Mouse (Mus musculus): ENCODE data around the gene Cd33. TPM values are rescaled to one million over a fixed set of nuclear protein-coding genes. Genes with fewer than 3 reads are reported as not detected.

Gene Cd33
- polyA plus RNA-seq (2016; fragmentation: Nextera tagmentation; extraction: Ambion mirVana) = 1.1 and 1.6 TPM in 2 replicates

DNA sequence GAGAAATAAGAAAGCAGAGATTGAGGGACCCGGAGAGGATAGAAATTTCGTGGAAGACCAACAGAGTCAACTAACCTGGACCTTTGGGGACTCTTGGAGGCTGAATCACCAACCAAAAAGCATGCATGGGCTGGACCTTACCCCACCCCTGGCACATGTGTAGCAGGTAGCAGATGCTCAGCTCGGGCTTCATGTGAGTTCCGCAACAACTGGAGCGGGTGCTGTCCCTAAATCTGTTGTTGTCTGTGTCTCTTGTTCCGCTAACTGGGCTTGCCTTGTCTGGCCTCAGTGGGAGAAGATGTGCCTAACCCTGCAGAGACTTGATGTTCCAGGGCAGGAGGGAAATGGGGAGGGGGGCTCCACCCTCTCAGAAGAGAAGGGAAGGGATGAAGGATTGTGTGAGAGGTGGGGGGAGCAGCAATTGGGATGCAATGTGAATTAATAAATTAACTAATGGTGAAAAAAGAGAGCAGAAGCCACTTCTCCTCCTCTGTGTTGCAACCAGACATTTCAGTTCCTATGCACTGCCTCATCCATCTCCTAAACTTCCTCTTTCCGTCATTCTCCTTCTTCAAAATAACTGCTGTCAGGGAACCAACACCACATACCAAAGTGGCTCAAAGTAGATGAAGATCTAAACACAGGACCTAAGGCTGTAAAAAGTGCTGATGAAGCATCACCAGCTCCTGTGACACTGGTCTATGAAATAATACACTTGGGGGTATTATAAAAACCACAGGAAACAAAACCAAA is at the start of gene Cd33:
Gene Cd33, minus strand, starts transcription at position 204 of the 753 bp plus-strand sequence.
- Histone ChIP-seq H3K27ac (no peak within 1 kb of the TSS), H3K4me1 (no peaks in the 10 kb centered on the region), H3K9me3 (no peaks in the 10 kb centered on the region), H3K9ac (no peak within 1 kb of the TSS), H3K4me2 (replicated peaks) (no peak within 1 kb of the TSS), H3K4me3 (no peak within 1 kb of the TSS), H3K27me3 (replicated peaks) (no peaks in the 10 kb centered on the region), H3K36me3 (no peaks in the 10 kb centered on the region)
- no peak for ATAC-seq (ENCODE audit: low FRiP score, low read depth)
- WGBS = 87% methylated on average over 7 of the region's 7 CpGs

DNA sequence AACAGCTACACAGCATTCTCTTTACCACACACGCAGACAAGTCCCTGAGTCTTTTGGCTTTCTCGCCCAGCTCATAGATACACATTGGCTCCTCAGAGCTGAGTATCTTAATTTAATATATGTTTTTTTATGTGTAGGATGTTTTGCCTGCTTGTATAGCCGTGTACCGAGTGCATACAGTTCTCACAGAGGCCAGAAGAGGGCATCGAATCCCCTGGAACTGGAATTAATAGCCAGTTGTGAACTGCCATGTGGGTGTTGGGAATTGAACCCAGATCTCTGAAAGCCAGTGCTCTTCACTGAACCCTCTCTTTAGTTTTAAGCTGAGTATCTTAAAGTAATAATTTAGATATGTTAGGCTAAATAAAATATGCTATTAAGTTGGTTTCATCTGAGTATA is 40.6 kb upstream of the Cd33 start:
- H3K27me3 ChIP-seq (replicated peaks) = no peaks in the 10 kb centered on the region
- no peaks in the 10 kb centered on the region for H3K9me3 ChIP-seq
- no peak overlapping the region for H3K9ac ChIP-seq
- no peak overlapping the region for H3K4me2 ChIP-seq (replicated peaks)
- H3K4me3 ChIP-seq = no peak overlapping the region
- ATAC-seq (ENCODE audit: low FRiP score, low read depth) = no peak
- no peak overlapping the region for H3K27ac ChIP-seq
- 92% methylated on average over 5 of the region's 5 CpGs for WGBS
- peaks cover 60% of the 10 kb centered on the region for H3K36me3 ChIP-seq
- peaks cover 16% of the 10 kb centered on the region for H3K4me1 ChIP-seq

DNA sequence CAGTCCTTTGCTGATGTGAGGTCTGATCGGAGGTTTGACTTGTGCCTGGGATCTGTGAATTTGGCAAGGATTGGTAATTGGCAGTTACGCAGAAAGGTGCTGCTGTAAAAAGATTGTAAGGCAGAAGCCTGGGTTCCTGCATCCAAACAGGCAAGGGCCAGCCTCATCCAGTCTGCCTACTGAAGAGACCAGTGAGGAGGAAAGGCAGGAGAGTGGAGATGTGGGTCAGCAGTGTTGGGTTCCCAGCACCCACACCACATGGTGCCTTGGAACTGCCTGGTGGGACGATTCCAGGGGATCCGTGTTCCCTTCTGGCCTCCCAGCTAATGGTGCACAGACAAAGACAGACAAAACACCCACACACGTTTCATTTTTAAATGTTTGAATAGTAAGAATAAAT is 36.3 kb upstream of the Cd33 start:
- H3K9ac ChIP-seq = peak overlapping the region; percentile 72
- H3K27me3 ChIP-seq (replicated peaks) = no peaks in the 10 kb centered on the region
- no peaks in the 10 kb centered on the region for H3K9me3 ChIP-seq
- no peak for ATAC-seq (ENCODE audit: low FRiP score, low read depth)
- peaks cover 16% of the 10 kb centered on the region for H3K4me1 ChIP-seq
- 68% methylated on average over 5 of the region's 5 CpGs for WGBS
- H3K4me2 ChIP-seq (replicated peaks) = peak overlapping the region; percentile 75
- H3K4me3 ChIP-seq = peak overlapping the region; percentile 61
- no peak overlapping the region for H3K27ac ChIP-seq
- peaks cover 18% of the 10 kb centered on the region for H3K36me3 ChIP-seq

DNA sequence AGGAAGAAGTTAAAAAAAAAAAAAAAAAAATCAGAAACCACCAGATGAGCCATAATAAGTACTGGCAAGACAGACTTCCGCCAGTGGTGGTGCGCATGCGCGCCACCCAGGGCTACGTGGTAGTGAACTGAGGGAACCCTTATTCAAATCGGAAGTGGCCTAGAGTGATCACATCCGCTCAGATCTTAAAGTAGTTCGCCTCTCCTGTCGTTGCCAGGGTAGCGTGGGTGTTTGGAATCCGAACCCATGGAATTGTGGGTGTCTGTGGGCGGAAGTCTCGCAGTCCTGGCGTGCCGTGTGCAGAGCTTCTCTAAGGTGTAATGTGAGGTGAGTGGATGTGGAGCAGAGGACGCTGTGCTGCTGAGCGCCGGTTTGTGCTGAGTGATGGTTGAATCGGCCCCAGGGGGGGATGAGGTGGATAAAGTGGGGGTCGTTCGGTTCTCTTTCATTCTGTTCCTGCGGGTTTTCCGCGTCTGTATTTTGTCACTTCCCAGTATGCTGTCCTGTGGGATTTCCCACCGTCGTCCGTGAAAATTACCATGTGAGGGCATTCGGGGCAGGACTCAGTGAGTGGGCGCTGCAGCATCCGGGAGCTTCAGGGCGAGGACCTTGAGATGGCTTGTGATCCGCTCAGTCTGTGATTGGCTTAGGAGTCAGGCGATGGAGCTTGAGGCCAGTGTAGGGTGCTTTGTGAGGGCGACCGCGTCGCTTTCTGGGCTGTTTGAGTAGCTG is 35.4 kb upstream of the Cd33 start, which contains the start of gene Zfp719:
Gene Zfp719, plus strand, starts transcription at position 171 of the 732 bp plus-strand sequence.
- H3K9me3 ChIP-seq = no peaks in the 10 kb centered on the region
- ATAC-seq (ENCODE audit: low FRiP score, low read depth) = peak; percentile 97

DNA sequence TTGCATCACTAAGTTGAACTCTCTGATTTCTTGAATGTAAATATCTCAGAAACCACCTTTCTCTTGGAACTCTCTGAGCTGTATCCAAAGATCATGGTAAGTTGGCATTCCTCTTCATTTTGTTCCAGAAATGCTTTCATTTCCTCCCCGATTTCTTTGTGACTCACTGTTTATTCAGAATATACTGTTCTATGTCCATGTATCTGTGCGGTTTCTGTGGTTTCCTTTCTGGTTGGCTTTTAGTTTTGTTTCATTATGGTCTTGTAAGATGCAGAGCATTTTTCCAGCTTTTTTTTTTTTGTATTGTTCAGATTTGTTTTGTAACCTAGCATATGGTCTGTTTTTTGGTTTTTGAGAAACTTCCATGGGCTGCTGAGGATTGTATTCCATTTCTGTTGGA is 27.0 kb upstream of the Cd33 start:
- Histone ChIP-seq H3K9ac (no peak overlapping the region), H3K36me3 (peaks cover 72% of the 10 kb centered on the region), H3K27me3 (replicated peaks) (no peaks in the 10 kb centered on the region), H3K4me1 (no peaks in the 10 kb centered on the region), H3K9me3 (no peaks in the 10 kb centered on the region), H3K4me3 (no peak overlapping the region), H3K4me2 (replicated peaks) (no peak overlapping the region), H3K27ac (no peak overlapping the region)
- ATAC-seq (ENCODE audit: low FRiP score, low read depth) = no peak
- 98% methylated on average over 2 of the region's 2 CpGs for WGBS

More for the DNA sequence above, 35.4 kb upstream of the Cd33 start, which contains the start of gene Zfp719:
- Histone ChIP-seq H3K27me3 (replicated peaks) (no peaks in the 10 kb centered on the region), H3K27ac (peak within 1 kb of the TSS; percentile 83), H3K4me3 (peak within 1 kb of the TSS; percentile 61), H3K9ac (peak within 1 kb of the TSS; percentile 72), H3K4me1 (peaks cover 16% of the 10 kb centered on the region), H3K4me2 (replicated peaks) (peak within 1 kb of the TSS; percentile 75), H3K36me3 (peaks cover 15% of the 10 kb centered on the region)
- WGBS = under 1% methylated on average over 37 of the region's 37 CpGs

DNA sequence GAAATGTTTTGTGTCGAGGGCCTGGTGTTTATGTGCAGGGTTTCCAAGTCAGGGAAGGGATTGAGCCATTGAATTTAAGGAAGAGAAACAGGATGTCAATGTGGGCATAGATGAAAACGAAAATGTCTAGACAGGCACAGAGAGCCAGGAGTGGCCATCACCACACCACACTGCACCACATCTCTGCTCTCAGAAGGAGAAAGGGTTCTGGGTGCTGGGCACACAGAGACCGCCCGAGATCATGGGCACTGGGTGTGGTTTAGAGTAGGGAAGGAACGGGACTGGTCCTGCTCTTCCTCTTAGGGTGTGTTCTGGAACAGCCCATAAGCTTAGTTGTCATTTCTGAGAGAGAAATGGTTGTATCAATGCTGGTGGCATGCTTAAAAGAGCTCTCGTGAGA is 19.1 kb upstream of the Cd33 start:
- no peaks in the 10 kb centered on the region for H3K27me3 ChIP-seq (replicated peaks)
- H3K36me3 ChIP-seq = peaks cover 27% of the 10 kb centered on the region
- WGBS = 61% methylated on average over 6 of the region's 6 CpGs
- no peaks in the 10 kb centered on the region for H3K9me3 ChIP-seq
- peak overlapping the region; percentile 76 for H3K9ac ChIP-seq
- H3K27ac ChIP-seq = no peak overlapping the region
- ATAC-seq (ENCODE audit: low FRiP score, low read depth) = no peak
- H3K4me1 ChIP-seq = peaks cover 13% of the 10 kb centered on the region
- H3K4me2 ChIP-seq (replicated peaks) = peak overlapping the region; percentile 80
- peak overlapping the region; percentile 55 for H3K4me3 ChIP-seq

DNA sequence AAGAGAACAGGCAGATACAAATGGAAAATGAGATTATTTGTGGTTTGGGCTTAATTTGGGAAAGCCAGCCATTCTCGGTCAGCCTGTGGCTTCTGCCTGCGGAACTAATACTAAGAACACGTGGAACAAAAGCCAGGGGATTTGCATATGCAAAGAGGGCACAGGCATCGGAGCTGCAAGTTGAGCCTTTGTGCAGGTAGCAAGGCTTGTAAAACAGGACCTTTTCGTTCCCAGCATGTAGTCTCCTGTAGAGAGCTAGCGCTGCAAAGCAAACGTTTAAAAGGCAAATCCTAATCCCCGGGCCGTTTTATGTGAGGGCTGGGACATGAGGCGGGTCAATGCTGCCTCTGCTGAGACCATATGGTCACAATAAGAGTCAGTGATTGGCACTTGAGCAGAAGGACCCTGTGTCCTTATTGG is 18.4 kb upstream of the Cd33 start:
- H3K9me3 ChIP-seq = no peaks in the 10 kb centered on the region
- peak overlapping the region; percentile 55 for H3K4me3 ChIP-seq
- under 1% methylated on average over 10 of the region's 10 CpGs for WGBS
- no peaks in the 10 kb centered on the region for H3K27me3 ChIP-seq (replicated peaks)
- peak; percentile 62 for ATAC-seq (ENCODE audit: low FRiP score, low read depth)
- peak overlapping the region; percentile 76 for H3K9ac ChIP-seq
- peak overlapping the region; percentile 80 for H3K4me2 ChIP-seq (replicated peaks)
- peaks cover 21% of the 10 kb centered on the region for H3K36me3 ChIP-seq
- peaks cover 13% of the 10 kb centered on the region for H3K4me1 ChIP-seq
- peak overlapping the region; percentile 79 for H3K27ac ChIP-seq

DNA sequence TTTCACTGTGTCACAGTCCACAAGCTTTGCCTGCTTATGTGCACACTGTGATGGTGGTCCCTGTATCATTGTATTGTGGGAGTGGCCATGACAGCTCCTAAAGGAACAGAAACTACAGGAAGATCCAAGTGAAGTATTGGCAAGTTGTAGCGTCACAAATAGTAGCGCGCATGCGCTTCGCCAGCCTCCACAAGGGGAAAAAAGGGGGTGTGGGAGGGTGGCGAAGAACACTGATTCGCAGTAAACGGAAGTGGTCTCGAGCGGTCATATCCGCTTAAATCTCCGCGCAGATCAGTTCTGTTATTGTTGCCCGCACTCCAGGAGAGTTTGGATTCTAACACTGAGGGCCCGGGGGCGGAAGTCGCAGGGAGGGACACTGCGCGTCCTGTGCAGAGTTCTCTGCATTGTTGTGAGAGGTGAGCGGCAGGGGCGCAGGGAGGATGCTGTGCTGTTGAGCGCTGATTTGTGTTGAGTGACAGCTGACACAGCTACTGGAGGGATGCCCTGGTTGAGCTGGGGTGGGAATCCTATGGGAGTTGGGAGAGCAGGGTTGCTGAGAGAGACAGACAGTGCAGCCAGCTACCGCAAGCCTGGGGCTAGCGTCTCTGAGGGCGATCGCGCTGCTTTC is 17.9 kb upstream of the Cd33 start, which contains the start of gene Zfp658:
Gene Zfp658, plus strand, starts transcription at position 251 of the 628 bp plus-strand sequence.
- peak; percentile 92 for ATAC-seq (ENCODE audit: low FRiP score, low read depth)
- peak within 1 kb of the TSS; percentile 79 for H3K27ac ChIP-seq
- under 1% methylated on average over 27 of the region's 27 CpGs for WGBS

DNA sequence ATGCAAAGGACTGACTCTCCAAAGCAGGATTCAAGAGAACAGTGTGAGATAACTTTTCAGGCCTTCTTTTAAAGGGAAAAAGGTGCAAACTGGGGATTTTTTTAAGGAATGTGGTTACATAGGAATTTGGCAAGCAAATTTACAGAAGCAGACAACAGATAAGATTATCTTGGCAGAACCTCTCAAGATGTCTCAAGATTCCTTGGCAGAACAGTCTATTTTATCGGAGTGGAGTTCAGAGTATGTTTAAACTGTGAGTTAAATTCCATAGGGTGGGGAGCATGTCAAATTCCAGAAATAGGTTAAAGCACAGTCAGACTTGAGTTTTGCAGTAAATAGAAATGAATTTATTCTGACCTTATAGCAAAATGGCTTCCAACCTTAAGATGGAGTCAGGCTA is 12.7 kb upstream of the Cd33 start:
- no peak overlapping the region for H3K4me2 ChIP-seq (replicated peaks)
- H3K9ac ChIP-seq = no peak overlapping the region
- H3K36me3 ChIP-seq = no peaks in the 10 kb centered on the region
- no peaks in the 10 kb centered on the region for H3K9me3 ChIP-seq
- H3K4me1 ChIP-seq = no peaks in the 10 kb centered on the region
- H3K4me3 ChIP-seq = no peak overlapping the region
- ATAC-seq (ENCODE audit: low FRiP score, low read depth) = no peak
- no peak overlapping the region for H3K27ac ChIP-seq
- WGBS = 87% methylated on average over 1 of the region's 1 CpGs
- no peaks in the 10 kb centered on the region for H3K27me3 ChIP-seq (replicated peaks)

More for the DNA sequence above, 17.9 kb upstream of the Cd33 start, which contains the start of gene Zfp658:
- peak within 1 kb of the TSS; percentile 55 for H3K4me3 ChIP-seq
- H3K4me1 ChIP-seq = peaks cover 13% of the 10 kb centered on the region
- peak within 1 kb of the TSS; percentile 76 for H3K9ac ChIP-seq
- H3K27me3 ChIP-seq (replicated peaks) = no peaks in the 10 kb centered on the region
- peaks cover 15% of the 10 kb centered on the region for H3K36me3 ChIP-seq
- H3K9me3 ChIP-seq = no peaks in the 10 kb centered on the region
- peak within 1 kb of the TSS; percentile 80 for H3K4me2 ChIP-seq (replicated peaks)

DNA sequence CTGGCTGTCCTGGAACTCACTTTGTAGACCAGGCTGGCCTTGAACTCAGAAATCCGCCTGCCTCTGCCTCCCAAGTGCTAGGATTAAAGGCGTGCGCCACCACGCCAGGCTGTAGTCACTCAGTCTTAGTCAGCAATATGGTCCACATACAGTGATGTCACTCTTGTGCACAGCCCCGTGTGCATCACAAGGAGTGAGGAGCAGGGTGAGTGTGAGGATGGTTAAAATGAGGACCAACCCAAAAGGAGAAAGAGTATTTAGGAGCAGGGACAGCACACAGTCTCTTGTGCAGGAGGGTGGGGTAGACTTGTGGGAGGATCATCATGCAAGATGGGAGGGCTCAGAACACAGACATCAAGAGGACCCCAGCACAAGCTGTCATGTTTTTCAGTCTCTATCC is 11.1 kb upstream of the Cd33 start:
- no peak for ATAC-seq (ENCODE audit: low FRiP score, low read depth)
- H3K4me3 ChIP-seq = no peak overlapping the region
- no peak overlapping the region for H3K4me2 ChIP-seq (replicated peaks)
- no peaks in the 10 kb centered on the region for H3K36me3 ChIP-seq
- no peaks in the 10 kb centered on the region for H3K4me1 ChIP-seq
- no peak overlapping the region for H3K9ac ChIP-seq
- 91% methylated on average over 5 of the region's 5 CpGs for WGBS
- no peaks in the 10 kb centered on the region for H3K27me3 ChIP-seq (replicated peaks)
- no peaks in the 10 kb centered on the region for H3K9me3 ChIP-seq
- H3K27ac ChIP-seq = no peak overlapping the region

DNA sequence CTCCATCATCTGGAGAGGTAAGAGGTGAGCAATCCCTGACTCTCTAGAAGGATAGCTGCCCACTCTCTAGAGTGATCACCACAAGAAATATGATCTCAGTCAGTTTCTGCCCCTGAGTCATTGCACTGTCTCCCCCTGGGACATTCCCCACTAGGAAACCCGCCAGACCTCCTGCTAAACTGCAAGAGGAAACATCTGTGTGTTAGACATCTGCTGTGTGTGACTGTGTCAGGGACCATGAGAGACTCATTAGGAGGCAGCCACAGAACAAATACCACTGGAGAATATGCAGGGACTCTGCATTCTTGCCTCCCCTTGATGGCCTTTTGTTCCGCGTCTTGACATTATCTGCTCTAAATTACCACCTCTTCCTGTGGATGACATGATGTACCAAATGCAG is 10.3 kb upstream of the Cd33 start:
- Histone ChIP-seq H3K9me3 (no peaks in the 10 kb centered on the region), H3K36me3 (no peaks in the 10 kb centered on the region), H3K27ac (no peak overlapping the region), H3K9ac (no peak overlapping the region), H3K4me3 (no peak overlapping the region), H3K4me2 (replicated peaks) (no peak overlapping the region), H3K4me1 (no peaks in the 10 kb centered on the region), H3K27me3 (replicated peaks) (no peaks in the 10 kb centered on the region)
- WGBS = 58% methylated on average over 3 of the region's 3 CpGs
- ATAC-seq (ENCODE audit: low FRiP score, low read depth) = no peak

DNA sequence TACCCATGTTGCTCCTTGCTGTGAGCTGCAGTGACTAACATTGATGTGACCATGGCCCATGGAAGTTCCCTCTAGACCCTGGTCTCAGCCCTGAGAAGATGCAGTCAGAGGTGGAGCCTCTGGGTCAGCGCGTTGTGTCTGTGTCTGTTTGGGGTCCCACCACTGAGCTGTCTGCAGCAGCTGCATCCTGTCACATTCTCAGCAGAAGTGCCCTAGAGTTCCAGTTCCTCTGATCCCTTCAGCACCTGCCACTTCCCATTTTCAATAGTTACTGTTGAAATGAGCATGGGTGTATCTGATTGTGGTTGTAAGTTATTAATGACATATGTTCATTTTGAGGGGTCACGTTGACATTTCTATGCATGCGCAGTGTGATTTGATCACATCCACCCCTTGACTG is 8.9 kb upstream of the Cd33 start:
- no peak for ATAC-seq (ENCODE audit: low FRiP score, low read depth)
- H3K27me3 ChIP-seq (replicated peaks) = no peaks in the 10 kb centered on the region
- no peak overlapping the region for H3K27ac ChIP-seq
- no peaks in the 10 kb centered on the region for H3K4me1 ChIP-seq
- no peaks in the 10 kb centered on the region for H3K9me3 ChIP-seq
- 84% methylated on average over 4 of the region's 4 CpGs for WGBS
- no peak overlapping the region for H3K4me2 ChIP-seq (replicated peaks)
- no peak overlapping the region for H3K9ac ChIP-seq
- H3K36me3 ChIP-seq = no peaks in the 10 kb centered on the region
- H3K4me3 ChIP-seq = no peak overlapping the region
